Mouse (Mus musculus): ENCODE results near the gene Atrip.

DNA sequence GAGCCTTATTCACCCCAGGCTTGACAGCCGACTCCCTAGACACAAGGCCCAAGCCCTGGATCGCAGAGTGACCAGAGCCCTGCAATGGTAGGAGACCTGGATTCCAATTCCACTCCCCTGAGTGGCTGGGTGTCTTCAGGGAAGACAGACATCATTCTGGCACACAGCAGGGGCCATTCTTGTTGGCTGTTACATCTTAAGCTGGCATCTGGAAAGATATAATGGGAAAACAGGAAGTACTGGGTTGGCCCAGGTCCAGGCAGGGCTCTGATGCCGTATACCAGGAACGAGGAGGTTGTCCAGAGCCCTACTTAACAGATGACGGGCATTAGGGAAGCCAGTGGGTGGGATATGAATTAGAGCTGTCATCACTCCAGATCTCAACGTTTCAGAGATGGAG is 49.3 kb upstream of the Atrip start:
- TF ChIP-seq POLR2A (IDR thresholded peaks at IDR 0.05; ENCODE audit: extremely low read depth, insufficient read depth, low read length) (no peak), CTCF (IDR thresholded peaks at IDR 0.05; ENCODE audit: extremely low read depth, insufficient read depth, low read length) (no peak)

Measured in cortical plate, adult 2 months (tissue).